Mouse (Mus musculus): ENCODE results near the gene E330009J07Rik. TPM values are rescaled to one million over a fixed set of nuclear protein-coding genes. Genes with fewer than 3 reads are reported as not detected.

Gene E330009J07Rik
- polyA plus RNA-seq, 1 experiment: 3.8 TPM

DNA sequence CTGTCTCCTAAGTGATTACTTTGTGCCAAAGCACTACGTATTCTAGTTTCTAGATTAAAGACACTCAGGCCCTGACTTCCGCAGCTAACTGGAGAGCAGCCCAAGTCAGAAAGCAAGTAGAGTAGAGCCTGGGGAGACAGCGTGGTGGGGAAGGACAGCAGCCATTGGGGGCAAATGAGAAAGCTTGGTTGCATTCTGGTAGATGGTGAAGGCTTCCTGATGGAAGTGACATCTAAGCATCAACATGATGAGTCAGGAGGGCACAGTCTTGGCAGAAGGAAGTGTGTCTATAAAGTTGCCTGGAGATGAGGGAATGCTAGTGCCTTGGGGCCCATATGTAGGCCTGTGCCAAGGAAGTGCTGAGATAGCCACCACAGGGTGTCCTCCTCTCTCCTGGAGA lies 22.4 kb downstream of the E330009J07Rik start:
- Histone ChIP-seq H3K4me3 (ENCODE audit: insufficient read depth, low read length) (no peak overlapping the region), H3K27ac (ENCODE audit: insufficient read depth, low read depth, low read length) (no peak overlapping the region), H3K4me1 (ENCODE audit: control insufficient read depth, insufficient read depth, low read length) (peaks cover 12% of the 10 kb centered on the region)
- TF ChIP-seq CTCF (IDR thresholded peaks at IDR 0.05; ENCODE audit: low read depth, low read length) (no peak), POLR2A (IDR thresholded peaks at IDR 0.05; ENCODE audit: borderline replicate concordance, low read depth, low read length) (no peak)

DNA sequence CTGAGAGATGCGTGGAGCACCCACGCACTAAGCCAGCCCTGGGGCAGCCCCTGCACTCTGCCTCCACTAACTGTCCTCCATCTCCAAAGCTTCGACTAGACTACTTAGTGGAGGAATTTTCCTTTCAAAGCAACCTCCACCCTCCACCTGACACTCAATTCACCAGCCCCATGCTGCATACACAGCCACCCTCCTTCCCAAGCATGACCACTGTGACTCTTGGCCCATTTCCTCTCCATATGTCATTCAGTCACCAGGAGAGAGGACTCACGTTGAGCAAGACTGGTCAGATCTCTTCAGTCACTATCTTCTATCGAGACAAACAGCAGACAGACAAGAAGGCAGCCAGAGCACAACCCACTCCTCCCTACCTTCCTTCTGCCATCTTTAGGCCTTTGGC lies 22.9 kb downstream of the E330009J07Rik start:
- Histone ChIP-seq H3K4me3 (ENCODE audit: insufficient read depth, low read length) (no peak overlapping the region), H3K4me1 (ENCODE audit: control insufficient read depth, insufficient read depth, low read length) (peaks cover 12% of the 10 kb centered on the region), H3K27ac (ENCODE audit: insufficient read depth, low read depth, low read length) (no peak overlapping the region)
- TF ChIP-seq POLR2A (IDR thresholded peaks at IDR 0.05; ENCODE audit: borderline replicate concordance, low read depth, low read length): no peak
- TF ChIP-seq CTCF (IDR thresholded peaks at IDR 0.05; ENCODE audit: low read depth, low read length): no peak

DNA sequence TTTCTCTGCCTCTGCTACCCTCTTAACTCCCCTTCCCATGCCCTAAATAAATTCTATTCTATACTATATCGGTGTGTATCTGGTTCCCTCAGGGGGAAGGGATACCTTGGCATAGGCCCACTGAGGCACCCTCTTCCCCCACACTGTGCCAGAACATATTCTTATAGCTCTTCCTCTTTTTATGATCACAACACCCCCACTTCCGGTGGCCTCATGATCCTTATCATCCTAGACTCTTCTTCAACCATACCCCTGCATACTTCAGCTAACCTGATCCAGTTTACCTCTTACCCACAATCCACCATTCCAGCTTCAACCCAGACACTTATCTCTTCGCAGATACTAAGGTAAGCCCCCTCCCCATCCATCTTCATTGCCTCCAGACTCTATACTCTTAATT lies 24.9 kb downstream of the E330009J07Rik start:
- TF ChIP-seq CTCF (IDR thresholded peaks at IDR 0.05; ENCODE audit: low read depth, low read length) (no peak), POLR2A (IDR thresholded peaks at IDR 0.05; ENCODE audit: borderline replicate concordance, low read depth, low read length) (no peak)
- H3K27ac ChIP-seq (ENCODE audit: insufficient read depth, low read depth, low read length): no peak overlapping the region
- peaks cover 12% of the 10 kb centered on the region for H3K4me1 ChIP-seq (ENCODE audit: control insufficient read depth, insufficient read depth, low read length)
- no peak overlapping the region for H3K4me3 ChIP-seq (ENCODE audit: insufficient read depth, low read length)

DNA sequence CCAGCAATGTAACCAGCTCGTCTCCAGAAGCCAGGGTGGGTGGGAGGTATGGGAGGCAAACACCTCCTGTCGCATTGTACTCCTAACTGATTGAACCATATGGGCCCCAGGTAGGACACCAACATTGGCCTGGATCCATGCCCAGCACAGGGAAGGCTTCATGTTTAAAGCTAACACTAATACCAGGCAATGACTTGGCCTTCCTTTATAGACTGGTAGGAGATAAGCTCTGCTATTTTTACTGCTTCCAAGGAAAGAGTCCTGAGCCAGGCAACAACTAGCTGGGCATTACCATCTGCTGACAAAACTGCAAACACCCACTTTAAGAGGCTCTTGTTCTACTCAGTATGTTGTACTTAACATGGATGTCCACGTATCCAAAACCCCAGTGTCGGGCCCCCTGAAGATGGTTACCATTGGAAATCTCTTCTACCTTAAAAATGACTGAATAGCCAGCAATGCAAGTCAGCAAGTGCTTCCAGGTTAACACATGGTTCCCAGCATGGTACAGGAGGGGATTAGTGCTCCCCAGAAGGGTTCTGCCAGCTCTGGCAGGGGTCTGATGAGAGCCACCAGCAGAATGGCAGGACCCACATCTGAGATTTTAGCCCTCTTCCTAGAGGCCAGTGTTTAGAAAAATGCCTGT lies 32.2 kb downstream of the E330009J07Rik start:
- Histone ChIP-seq H3K27ac (ENCODE audit: insufficient read depth, low read depth, low read length) (no peak overlapping the region), H3K4me3 (ENCODE audit: insufficient read depth, low read length) (no peak overlapping the region), H3K4me1 (ENCODE audit: control insufficient read depth, insufficient read depth, low read length) (no peaks in the 10 kb centered on the region)
- TF ChIP-seq CTCF (IDR thresholded peaks at IDR 0.05; ENCODE audit: low read depth, low read length): no peak
- TF ChIP-seq POLR2A (IDR thresholded peaks at IDR 0.05; ENCODE audit: borderline replicate concordance, low read depth, low read length): no peak

DNA sequence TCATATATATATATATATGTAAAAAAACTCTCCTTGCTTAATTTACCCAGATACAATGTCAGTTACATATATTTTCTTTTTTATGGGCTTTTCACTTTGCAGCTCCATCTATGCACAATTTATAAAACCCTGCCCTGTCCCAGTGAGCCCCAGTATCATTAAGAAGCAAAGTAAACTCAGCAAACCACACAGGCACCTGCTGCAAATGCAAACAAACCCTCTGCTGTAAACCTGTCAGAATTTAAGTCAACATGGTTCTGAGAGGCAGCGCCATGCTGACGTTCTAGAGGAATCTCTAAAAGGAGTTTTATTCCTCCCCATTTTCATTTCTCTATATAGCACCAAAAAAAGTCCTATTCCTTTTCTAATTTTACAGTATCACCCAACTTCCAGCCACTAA lies 33.9 kb downstream of the E330009J07Rik start:
- Histone ChIP-seq H3K27ac (ENCODE audit: insufficient read depth, low read depth, low read length) (no peak overlapping the region), H3K4me1 (ENCODE audit: control insufficient read depth, insufficient read depth, low read length) (no peaks in the 10 kb centered on the region), H3K4me3 (ENCODE audit: insufficient read depth, low read length) (no peak overlapping the region)
- TF ChIP-seq CTCF (IDR thresholded peaks at IDR 0.05; ENCODE audit: low read depth, low read length) (no peak), POLR2A (IDR thresholded peaks at IDR 0.05; ENCODE audit: borderline replicate concordance, low read depth, low read length) (no peak)

DNA sequence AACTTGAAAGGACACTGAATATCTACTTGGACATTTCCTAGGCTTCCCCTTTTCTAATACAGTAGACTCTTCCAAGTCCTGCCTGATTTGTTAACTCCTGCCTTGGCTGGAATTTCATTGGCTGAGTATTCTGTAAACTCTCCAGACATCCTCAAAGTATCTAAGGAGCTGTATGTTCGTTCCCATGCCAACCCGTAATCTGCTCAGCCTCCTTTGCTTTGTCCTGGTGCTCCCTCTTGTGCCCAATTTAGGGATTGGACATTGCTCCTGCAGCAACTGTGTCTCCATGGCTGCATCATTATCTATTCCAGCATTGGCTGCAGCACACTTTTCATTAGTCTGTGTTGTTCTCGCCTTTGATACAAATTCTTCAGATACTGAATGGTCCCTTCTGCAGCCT lies 42.7 kb downstream of the E330009J07Rik start:
- Histone ChIP-seq H3K4me1 (ENCODE audit: control insufficient read depth, insufficient read depth, low read length) (no peaks in the 10 kb centered on the region), H3K4me3 (ENCODE audit: insufficient read depth, low read length) (no peak overlapping the region), H3K27ac (ENCODE audit: insufficient read depth, low read depth, low read length) (no peak overlapping the region)
- TF ChIP-seq CTCF (IDR thresholded peaks at IDR 0.05; ENCODE audit: low read depth, low read length): no peak
- no peak for TF ChIP-seq POLR2A (IDR thresholded peaks at IDR 0.05; ENCODE audit: borderline replicate concordance, low read depth, low read length)

DNA sequence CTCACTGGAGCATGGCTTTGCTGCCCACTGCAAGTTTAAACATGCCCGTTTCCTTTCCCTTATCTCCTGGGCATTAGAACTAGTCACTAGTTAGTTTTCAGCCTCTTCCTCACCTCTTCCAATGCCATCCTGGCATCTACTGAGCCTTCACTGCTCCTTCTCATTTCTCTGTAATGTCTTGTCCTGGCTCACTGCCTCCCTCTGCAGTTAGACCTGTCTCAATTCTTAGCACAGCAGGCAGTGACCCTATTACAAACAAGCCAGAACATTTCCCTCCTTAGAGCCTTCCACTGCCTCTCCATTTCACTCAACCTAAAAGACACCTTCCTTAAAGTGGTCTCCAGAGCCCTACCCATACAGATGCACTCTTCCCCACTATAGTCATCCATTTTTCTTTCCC lies 45.0 kb downstream of the E330009J07Rik start:
- TF ChIP-seq CTCF (IDR thresholded peaks at IDR 0.05; ENCODE audit: low read depth, low read length): no peak
- TF ChIP-seq POLR2A (IDR thresholded peaks at IDR 0.05; ENCODE audit: borderline replicate concordance, low read depth, low read length): no peak
- Histone ChIP-seq H3K27ac (ENCODE audit: insufficient read depth, low read depth, low read length) (no peak overlapping the region), H3K4me3 (ENCODE audit: insufficient read depth, low read length) (no peak overlapping the region), H3K4me1 (ENCODE audit: control insufficient read depth, insufficient read depth, low read length) (no peaks in the 10 kb centered on the region)

DNA sequence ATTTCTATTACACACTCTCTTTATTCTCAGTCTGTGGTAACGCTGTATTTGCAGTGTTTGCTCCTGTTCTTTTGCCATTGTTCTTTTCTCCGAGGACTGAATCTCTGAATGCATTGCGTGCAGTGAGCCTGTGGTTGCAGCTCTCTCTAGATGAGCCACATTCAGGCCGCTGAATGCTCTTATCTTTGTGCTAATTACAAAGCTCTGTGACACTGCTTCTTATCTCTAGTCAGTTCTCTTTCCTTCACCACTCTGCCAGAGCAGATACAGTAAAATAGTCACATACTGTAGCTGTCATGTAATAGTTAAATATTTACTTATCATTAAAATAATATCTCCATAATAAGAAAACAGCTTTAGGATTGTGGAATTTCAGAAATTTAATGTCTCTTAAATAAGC lies 47.3 kb downstream of the E330009J07Rik start:
- H3K4me1 ChIP-seq (ENCODE audit: control insufficient read depth, insufficient read depth, low read length): no peaks in the 10 kb centered on the region
- H3K4me3 ChIP-seq (ENCODE audit: insufficient read depth, low read length): no peak overlapping the region
- TF ChIP-seq CTCF (IDR thresholded peaks at IDR 0.05; ENCODE audit: low read depth, low read length): no peak
- TF ChIP-seq POLR2A (IDR thresholded peaks at IDR 0.05; ENCODE audit: borderline replicate concordance, low read depth, low read length): no peak
- no peak overlapping the region for H3K27ac ChIP-seq (ENCODE audit: insufficient read depth, low read depth, low read length)

DNA sequence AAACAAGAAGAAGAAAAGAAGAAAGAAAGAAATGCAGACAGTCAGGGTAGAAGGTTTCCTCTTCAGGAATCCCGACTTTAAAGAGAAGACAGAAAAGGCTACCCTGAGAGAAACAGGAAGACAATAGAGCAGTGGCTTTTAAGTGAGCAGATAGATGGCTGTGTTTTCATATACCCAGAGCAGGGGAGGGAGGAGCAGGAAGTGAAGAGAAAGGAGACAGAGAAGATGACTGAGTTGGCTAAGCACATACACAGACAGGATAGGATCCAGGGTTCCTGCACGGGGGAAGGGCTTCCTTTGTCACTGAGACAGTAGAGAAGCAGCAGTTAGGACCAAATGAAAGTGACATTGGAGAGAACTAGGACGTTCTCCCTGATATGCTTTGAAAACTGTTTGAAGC lies 50.3 kb downstream of the E330009J07Rik start:
- Histone ChIP-seq H3K4me3 (ENCODE audit: insufficient read depth, low read length) (no peak overlapping the region), H3K4me1 (ENCODE audit: control insufficient read depth, insufficient read depth, low read length) (no peaks in the 10 kb centered on the region)
- TF ChIP-seq POLR2A (IDR thresholded peaks at IDR 0.05; ENCODE audit: borderline replicate concordance, low read depth, low read length): no peak

DNA sequence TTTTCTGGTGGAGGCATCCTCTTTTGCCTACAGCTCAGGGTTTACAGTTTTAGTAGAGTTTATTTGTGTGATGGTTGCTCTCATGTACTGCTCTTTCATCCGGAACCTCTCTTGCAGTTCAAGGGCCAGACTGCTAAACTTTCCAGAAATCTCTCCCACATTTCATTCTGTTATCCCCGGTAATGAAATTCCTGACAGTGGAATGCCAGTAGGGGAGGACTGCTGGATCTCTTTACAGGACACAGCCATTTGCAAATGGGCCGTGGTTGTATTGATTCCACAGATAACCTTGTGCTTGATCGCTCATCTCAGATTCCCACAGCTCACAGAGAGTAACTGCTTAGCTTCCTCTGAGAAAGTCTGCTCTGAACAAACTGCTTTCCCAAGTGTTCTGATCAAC lies 54.0 kb downstream of the E330009J07Rik start:
- no peak for TF ChIP-seq CTCF (IDR thresholded peaks at IDR 0.05; ENCODE audit: low read depth, low read length)
- TF ChIP-seq POLR2A (IDR thresholded peaks at IDR 0.05; ENCODE audit: borderline replicate concordance, low read depth, low read length): no peak
- no peak overlapping the region for H3K27ac ChIP-seq (ENCODE audit: insufficient read depth, low read depth, low read length)
- no peaks in the 10 kb centered on the region for H3K4me1 ChIP-seq (ENCODE audit: control insufficient read depth, insufficient read depth, low read length)
- H3K4me3 ChIP-seq (ENCODE audit: insufficient read depth, low read length): no peak overlapping the region

More for the DNA sequence above, 50.3 kb downstream of the E330009J07Rik start:
- H3K27ac ChIP-seq (ENCODE audit: insufficient read depth, low read depth, low read length): no peak overlapping the region

DNA sequence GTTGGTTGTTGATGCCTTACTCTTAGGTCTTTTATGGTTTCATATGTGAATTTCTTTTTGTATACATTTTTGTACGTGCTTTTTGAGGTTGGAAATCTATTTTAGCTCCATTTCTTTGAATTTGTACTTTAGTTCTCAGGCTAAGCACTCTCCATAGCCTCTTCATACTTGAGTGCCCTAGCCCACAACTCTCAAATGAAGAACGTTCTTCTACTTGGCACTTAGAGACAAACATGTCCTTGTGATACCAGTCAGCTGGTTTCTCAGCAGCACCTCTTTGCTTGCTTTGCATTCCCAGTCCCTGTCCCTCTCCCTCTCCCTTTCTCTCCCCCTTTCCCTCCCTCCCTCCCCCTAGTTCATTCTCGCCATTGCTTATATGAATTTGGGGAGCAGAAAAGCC lies 55.8 kb downstream of the E330009J07Rik start:
- no peak overlapping the region for H3K4me3 ChIP-seq (ENCODE audit: insufficient read depth, low read length)
- no peak overlapping the region for H3K27ac ChIP-seq (ENCODE audit: insufficient read depth, low read depth, low read length)
- TF ChIP-seq POLR2A (IDR thresholded peaks at IDR 0.05; ENCODE audit: borderline replicate concordance, low read depth, low read length): no peak
- no peak for TF ChIP-seq CTCF (IDR thresholded peaks at IDR 0.05; ENCODE audit: low read depth, low read length)
- no peaks in the 10 kb centered on the region for H3K4me1 ChIP-seq (ENCODE audit: control insufficient read depth, insufficient read depth, low read length)
